ENCODE assay signal across 8 mouse cellular contexts in the genomic region with DNA sequence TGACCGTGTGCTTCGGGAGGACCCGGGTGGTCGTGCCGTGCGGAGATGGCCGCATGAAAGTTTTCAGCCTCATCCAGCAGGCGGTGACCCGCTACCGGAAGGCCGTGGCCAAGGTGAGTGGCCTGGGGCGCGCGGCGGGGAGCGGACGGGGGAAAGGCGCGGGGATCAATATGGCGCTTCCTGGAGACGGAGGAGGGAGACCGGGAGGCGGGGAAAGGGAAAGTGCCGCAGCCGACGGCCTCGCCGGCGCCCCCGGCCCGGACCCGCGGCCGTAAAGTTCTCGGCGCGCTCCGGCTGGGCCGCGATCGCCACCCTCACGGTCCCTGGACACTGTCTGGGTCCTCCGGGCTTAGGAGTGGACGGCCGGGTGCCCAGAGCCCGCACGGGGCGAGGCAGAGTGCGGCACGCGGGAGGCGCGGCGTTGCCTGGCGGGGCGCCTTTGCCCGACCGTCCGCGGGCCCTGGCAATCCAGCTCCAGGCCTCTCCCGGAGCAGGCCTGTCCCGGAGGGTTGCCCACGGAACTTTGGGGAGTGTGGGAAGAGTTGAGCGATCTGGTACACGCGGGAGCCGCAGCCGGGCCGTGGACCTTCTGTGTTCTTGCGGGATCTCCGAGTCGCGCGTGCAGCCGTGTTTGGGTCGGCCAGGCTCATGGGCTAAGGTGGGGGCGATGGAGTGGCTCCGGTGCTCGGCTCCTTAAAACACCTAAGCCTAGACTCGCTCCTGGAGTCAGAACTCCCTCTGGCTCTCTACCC. TPM values are rescaled to one million over a fixed set of nuclear protein-coding genes. Genes with fewer than 3 reads are reported as not detected.
DNase-seq lines count a peak whose midpoint lies in the region; ATAC-seq and TF ChIP-seq lines count a peak whose summit lies in the region.

No protein-coding gene starts in this region.

- H3K4me1 ChIP-seq in intestine, embryonic 16.5 days (ENCODE audit: control insufficient read depth, insufficient read depth, low read length): peaks cover 21% of the 10 kb centered on the region
- peaks cover 20% of the 10 kb centered on the region for H3K4me1 ChIP-seq in limb, embryonic 15.5 days
- H3K4me1 ChIP-seq in midbrain, postnatal 0 days (ENCODE audit: insufficient read depth, low read length): peaks cover 4% of the 10 kb centered on the region

- WGBS in intestine, embryonic 16.5 days: under 1% methylated on average over 74 of the region's 80 CpGs
- WGBS in limb, embryonic 15.5 days: under 1% methylated on average over 75 of the region's 80 CpGs
- under 1% methylated on average over 50 of the region's 80 CpGs for WGBS in midbrain, postnatal 0 days

- no peaks in the 10 kb centered on the region for H3K27me3 ChIP-seq in intestine, embryonic 16.5 days (replicated peaks; ENCODE audit: control insufficient read depth, insufficient read depth, low read length)
- no peaks in the 10 kb centered on the region for H3K27me3 ChIP-seq in limb, embryonic 15.5 days
- no peaks in the 10 kb centered on the region for H3K27me3 ChIP-seq in midbrain, postnatal 0 days (ENCODE audit: insufficient read depth, low read length)

- H3K4me2 ChIP-seq in intestine, embryonic 16.5 days (ENCODE audit: low read depth, low read length): peak overlapping the region; percentile 71
- H3K4me2 ChIP-seq in limb, embryonic 15.5 days: peak overlapping the region; percentile 60
- peak overlapping the region; percentile 85 for H3K4me2 ChIP-seq in midbrain, postnatal 0 days (ENCODE audit: low read depth, low read length, poor library complexity, severe bottlenecking)

- H3K4me3 ChIP-seq in layer of hippocampus, adult 2 months: peak overlapping the region; percentile 76
- H3K4me3 ChIP-seq in intestine, embryonic 16.5 days (ENCODE audit: low read length): peak overlapping the region; percentile 85
- peak overlapping the region; percentile 93 for H3K4me3 ChIP-seq in limb, embryonic 15.5 days
- peak overlapping the region; percentile 96 for H3K4me3 ChIP-seq in midbrain, postnatal 0 days (ENCODE audit: low read depth, low read length)

- peak overlapping the region; percentile 95 for H3K9ac ChIP-seq in intestine, embryonic 16.5 days (ENCODE audit: low read depth, low read length)
- H3K9ac ChIP-seq in limb, embryonic 15.5 days: peak overlapping the region; percentile 93
- H3K9ac ChIP-seq in midbrain, postnatal 0 days (replicated peaks; ENCODE audit: low read length, poor library complexity, severe bottlenecking): peak overlapping the region; percentile 84

- ATAC-seq in granulocyte monocyte progenitor cell, adult 5-6 weeks (replicated peaks; ENCODE audit: poor library complexity, severe bottlenecking): peak; percentile 29; the same call in 1 of the 2 replicates
- peak; percentile 66 for ATAC-seq in intestine, embryonic 16.5 days
- ATAC-seq in limb, embryonic 15.5 days (ENCODE audit: insufficient number of reproducible peaks, low FRiP score, low TSS enrichment, low read depth): peak; percentile 35
- peak; percentile 55 for ATAC-seq in midbrain, postnatal 0 days (ENCODE audit: low FRiP score)

- no peaks in the 10 kb centered on the region for H3K9me3 ChIP-seq in intestine, embryonic 16.5 days (ENCODE audit: control insufficient read depth, low read length)
- H3K9me3 ChIP-seq in limb, embryonic 15.5 days: no peaks in the 10 kb centered on the region
- H3K9me3 ChIP-seq in midbrain, postnatal 0 days (ENCODE audit: low read length): no peaks in the 10 kb centered on the region

- TF ChIP-seq CTCF in layer of hippocampus, adult 2 months (conservative IDR thresholded peaks at IDR 0.05): no peak
- TF ChIP-seq CTCF in midbrain, postnatal 0 days (IDR thresholded peaks at IDR 0.05): 0 out of 2 replicates have a peak, but pooled peaks have one; percentile 3

- peak overlapping the region; percentile 92 for H3K27ac ChIP-seq in layer of hippocampus, adult 2 months
- H3K27ac ChIP-seq in intestine, embryonic 16.5 days (ENCODE audit: low read length): peak overlapping the region; percentile 98
- H3K27ac ChIP-seq in limb, embryonic 15.5 days: peak overlapping the region; percentile 98
- peak overlapping the region; percentile 85 for H3K27ac ChIP-seq in midbrain, postnatal 0 days (ENCODE audit: low read depth, low read length)

- H3K36me3 ChIP-seq in intestine, embryonic 16.5 days (ENCODE audit: control insufficient read depth, insufficient read depth, low read length): no peaks in the 10 kb centered on the region
- no peaks in the 10 kb centered on the region for H3K36me3 ChIP-seq in limb, embryonic 15.5 days
- no peaks in the 10 kb centered on the region for H3K36me3 ChIP-seq in midbrain, postnatal 0 days (ENCODE audit: insufficient read depth, low read length)

- no peak for DNase-seq in layer of hippocampus, adult 2 months (ENCODE audit: low spot score in 2 of 2)
- DNase-seq in layer of hippocampus, adult 9-10 months (ENCODE audit: low spot score): no peak
- DNase-seq in embryo, embryonic 11.5 days (ENCODE audit: low read depth, low spot score): peak; percentile 42
- DNase-seq in midbrain, postnatal 0 days (ENCODE audit: low spot score): no peak
- peak; percentile 63 for DNase-seq in testis, postnatal 10 days (ENCODE audit: low spot score)

RNA-seq across cellular contexts. Expression of a gene that starts 0.8 kb away (rescaled TPM):
- total RNA-seq in layer of hippocampus, adult 2 months (2021): 10 to 100 TPM; 26.1 to 28.1 TPM
- not detected in 2 replicates for total RNA-seq in granulocyte monocyte progenitor cell, adult 5-6 weeks (2014; fragmentation: Nextera tagmentation)
- not detected in 2 replicates for total RNA-seq in granulocyte monocyte progenitor cell, adult 5-6 weeks (2017)
- 17.3 and 19.1 TPM in 2 replicates for polyA plus RNA-seq in intestine, embryonic 16.5 days (2015; fragmentation: Nextera tagmentation; extraction: Ambion mirVana)
- 31.4 and 37.8 TPM in 2 replicates for polyA plus RNA-seq in limb, embryonic 15.5 days (2015; fragmentation: Nextera tagmentation; extraction: Ambion mirVana)
- 28.8 and 29.7 TPM in 2 replicates for total RNA-seq in midbrain, postnatal 0 days (2014; rRNA removed)
- polyA plus RNA-seq in midbrain, postnatal 0 days (2015; fragmentation: Nextera tagmentation; extraction: Ambion mirVana): 10.2 and 11.9 TPM in 2 replicates

Comparison
In these comparisons a context has a peak if more than half of its experiments do, and no peak if none do; other contexts are left out.
1. DNase-seq: peak in embryo, embryonic 11.5 days (single experiment) and testis, postnatal 10 days (single experiment); none in layer of hippocampus, adult 2 months (0 of 2), layer of hippocampus, adult 9-10 months (single experiment) and midbrain, postnatal 0 days (single experiment).
2. RNA of a gene that starts 0.8 kb away (total RNA-seq): 28.8 to 29.7 TPM in midbrain, postnatal 0 days and 26.1 to 28.1 TPM in layer of hippocampus, adult 2 months; not detected in granulocyte monocyte progenitor cell, adult 5-6 weeks; every median in the first group is over 10 times any median in the second.
3. Peak in every context shown above with its lines, with median percentiles within 50 percentile points of each other: H3K27ac ChIP-seq, H3K4me3 ChIP-seq, ATAC-seq, H3K4me2 ChIP-seq and H3K9ac ChIP-seq.